Mouse (Mus musculus) MEL (cell line): ENCODE results near the gene Gphb5. TPM values are rescaled to one million over a fixed set of nuclear protein-coding genes. Genes with fewer than 3 reads are reported as not detected.

ENCODE experiments used
- DNase-seq: peaks from one replicate; pipeline ENCODE4 v3.0.0; 2011; ENCODE audit warnings: low read depth, low spot score
- H3K27ac ChIP-seq: 2 replicates; pipeline ENCODE4 v1.5.1; 2012; ENCODE audit warnings: low read depth, mild to moderate bottlenecking, control low read depth, low read length, moderate library complexity; ENCODE audit not compliant: control insufficient read depth
- H3K27me3 ChIP-seq, 2 experiments: fragments of 150-350 bp in 1 of 2; sonication (generic) in 1 of 2; 2 replicates each; pipeline ENCODE4 v1.6.1; 2012; ENCODE audit warnings: low read length in 2 of 2, mild to moderate bottlenecking in 2 of 2, improper control_type of control experiment in 1 of 2, moderate library complexity in 1 of 2; ENCODE audit not compliant: insufficient read depth in 2 of 2, control insufficient read depth in 1 of 2
- H3K36me3 ChIP-seq, 2 experiments: 2 replicates each; pipeline ENCODE4 v1.6.1; 2012 to 2014; ENCODE audit warnings: low read length in 2 of 2, improper control_type of control experiment in 1 of 2, inconsistent platforms in 1 of 2, mild to moderate bottlenecking in 1 of 2; ENCODE audit not compliant: insufficient read depth in 2 of 2, control insufficient read depth in 1 of 2
- H3K4me1 ChIP-seq, 2 experiments: fragments of 150-350 bp in 1 of 2; sonication (generic) in 1 of 2; 2 replicates each; pipeline ENCODE4 v1.6.1; 2012; ENCODE audit warnings: low read length in 2 of 2, improper control_type of control experiment in 1 of 2, mild to moderate bottlenecking in 1 of 2; ENCODE audit not compliant: insufficient read depth in 2 of 2, control insufficient read depth in 1 of 2
- H3K4me3 ChIP-seq, 2 experiments: fragments of 150-350 bp in 1 of 2; sonication (generic) in 1 of 2; 2 replicates each; pipeline ENCODE4 v1.5.1; 2012; ENCODE audit warnings: low read depth in 2 of 2, low read length in 2 of 2, mild to moderate bottlenecking in 2 of 2, moderate library complexity in 2 of 2, control low read depth in 1 of 2, improper control_type of control experiment in 1 of 2; ENCODE audit not compliant: control insufficient read depth in 1 of 2, insufficient read depth in 1 of 2
- H3K79me2 ChIP-seq: 2 replicates; pipeline ENCODE4 v1.6.1; 2012; ENCODE audit warnings: mild to moderate bottlenecking, low read length, moderate library complexity; ENCODE audit not compliant: control insufficient read depth, poor library complexity, insufficient read depth
- H3K9ac ChIP-seq: 2 replicates; pipeline ENCODE4 v1.6.1; 2012; ENCODE audit warnings: low read depth, mild to moderate bottlenecking, control low read depth, low read length, moderate library complexity; ENCODE audit not compliant: control insufficient read depth, poor library complexity, severe bottlenecking
- H3K9me3 ChIP-seq: fragments of 150-350 bp; sonication (generic); replicated peaks from 2 replicates; pipeline ENCODE4 v1.6.1; 2012; ENCODE audit warnings: mild to moderate bottlenecking, low read length, improper control_type of control experiment, moderate library complexity; ENCODE audit not compliant: insufficient read depth
- CHD2 ChIP-seq: IDR thresholded peaks from 2 replicates; pipeline ENCODE4 v1.6.1; 2011; ENCODE audit warnings: low read length, improper control_type of control experiment
- CTCF ChIP-seq, 3 experiments: IDR thresholded peaks in 2 of 3; conservative IDR thresholded peaks in 1 of 3; 2 replicates each; pipeline ENCODE4 v1.5.1; 2011 to 2012; ENCODE audit warnings: low read length in 3 of 3, low read depth in 2 of 3, mild to moderate bottlenecking in 2 of 3, improper control_type of control experiment in 1 of 3, inconsistent platforms in 1 of 3, mixed read lengths in 1 of 3, moderate library complexity in 1 of 3; ENCODE audit not compliant: control insufficient read depth in 1 of 3, insufficient read depth in 1 of 3, poor library complexity in 1 of 3, severe bottlenecking in 1 of 3
- E2F4 ChIP-seq: IDR thresholded peaks from 2 replicates; pipeline ENCODE4 v1.6.1; 2011; ENCODE audit warnings: low read depth, low read length, improper control_type of control experiment, borderline replicate concordance
- EP300 ChIP-seq, 2 experiments: IDR thresholded peaks; 2 replicates each; pipeline ENCODE4 v1.6.1; 2011; ENCODE audit warnings: improper control_type of control experiment in 2 of 2, low read length in 2 of 2, low read depth in 1 of 2, mild to moderate bottlenecking in 1 of 2
- GABPA ChIP-seq: IDR thresholded peaks from 2 replicates; pipeline ENCODE4 v1.6.1; 2012; ENCODE audit warnings: low read depth, mild to moderate bottlenecking, inconsistent platforms, low read length, improper control_type of control experiment, moderate library complexity
- GATA1 ChIP-seq: IDR thresholded peaks from 2 replicates; pipeline ENCODE4 v1.6.1; 2011; ENCODE audit warnings: low read depth, low read length, improper control_type of control experiment
- HCFC1 ChIP-seq: IDR thresholded peaks from 2 replicates; pipeline ENCODE4 v1.6.1; 2012; ENCODE audit warnings: low read depth, mild to moderate bottlenecking, inconsistent platforms, low read length, improper control_type of control experiment, moderate library complexity
- JUND ChIP-seq: IDR thresholded peaks from 2 replicates; pipeline ENCODE4 v1.6.1; 2011; ENCODE audit warnings: low read depth, mild to moderate bottlenecking, improper control_type of control experiment, low read length
- MAFK ChIP-seq: IDR thresholded peaks from 2 replicates; pipeline ENCODE4 v1.6.1; 2011; ENCODE audit warnings: low read depth, mild to moderate bottlenecking, low read length, improper control_type of control experiment, borderline replicate concordance
- MAZ ChIP-seq: IDR thresholded peaks from 2 replicates; pipeline ENCODE4 v1.6.1; 2012; ENCODE audit warnings: low read depth, mild to moderate bottlenecking, inconsistent platforms, low read length, improper control_type of control experiment
- MXI1 ChIP-seq: IDR thresholded peaks from 2 replicates; pipeline ENCODE4 v1.6.1; 2011; ENCODE audit warnings: mild to moderate bottlenecking, low read depth, low read length, improper control_type of control experiment
- MYB ChIP-seq: IDR thresholded peaks from 2 replicates; pipeline ENCODE4 v1.6.1; 2011; ENCODE audit warnings: mild to moderate bottlenecking, low read depth, low read length, improper control_type of control experiment
- MYC ChIP-seq: IDR thresholded peaks from 2 replicates; pipeline ENCODE4 v1.6.1; 2011; ENCODE audit warnings: low read depth, mild to moderate bottlenecking, low read length, improper control_type of control experiment, moderate library complexity
- NELFE ChIP-seq: IDR thresholded peaks from 2 replicates; pipeline ENCODE4 v1.6.1; 2011; ENCODE audit warnings: low read depth, low read length, improper control_type of control experiment
- RCOR1 ChIP-seq: IDR thresholded peaks from 2 replicates; pipeline ENCODE4 v1.6.1; 2012; ENCODE audit warnings: low read depth, mild to moderate bottlenecking, inconsistent platforms, low read length, improper control_type of control experiment
- SIN3A ChIP-seq: IDR thresholded peaks from 2 replicates; pipeline ENCODE4 v1.6.1; 2012; ENCODE audit warnings: low read length, improper control_type of control experiment, inconsistent platforms
- SMC3 ChIP-seq: IDR thresholded peaks from 2 replicates; pipeline ENCODE4 v1.6.1; 2011; ENCODE audit warnings: low read depth, low read length, improper control_type of control experiment
- TAL1 ChIP-seq: IDR thresholded peaks from 2 replicates; pipeline ENCODE4 v1.6.1; 2012; ENCODE audit warnings: mild to moderate bottlenecking, inconsistent platforms, low read length, moderate library complexity, mixed read lengths
- UBTF ChIP-seq: IDR thresholded peaks from 2 replicates; pipeline ENCODE4 v1.6.1; 2012; ENCODE audit warnings: low read depth, mild to moderate bottlenecking, inconsistent platforms, low read length, improper control_type of control experiment, moderate library complexity, borderline replicate concordance; ENCODE audit not compliant: insufficient read depth
- USF1 ChIP-seq: IDR thresholded peaks from 2 replicates; pipeline ENCODE4 v1.6.1; 2014; ENCODE audit warnings: low read depth, mild to moderate bottlenecking, inconsistent platforms, low read length, improper control_type of control experiment, moderate library complexity
- USF2 ChIP-seq, 2 experiments: IDR thresholded peaks; 2 replicates each; pipeline ENCODE4 v1.6.1; 2011 to 2012; ENCODE audit warnings: improper control_type of control experiment in 2 of 2, low read length in 2 of 2, borderline replicate concordance in 1 of 2, inconsistent platforms in 1 of 2, low read depth in 1 of 2, mild to moderate bottlenecking in 1 of 2; ENCODE audit not compliant: insufficient read depth in 1 of 2
- ZC3H11A ChIP-seq: IDR thresholded peaks from 2 replicates; pipeline ENCODE4 v1.6.1; 2012; ENCODE audit warnings: low read depth, mild to moderate bottlenecking, inconsistent platforms, low read length, improper control_type of control experiment
- ZKSCAN1 ChIP-seq: IDR thresholded peaks from 2 replicates; pipeline ENCODE4 v1.6.1; 2012; ENCODE audit warnings: low read depth, mild to moderate bottlenecking, inconsistent platforms, low read length, improper control_type of control experiment, moderate library complexity
- ZMIZ1 ChIP-seq: IDR thresholded peaks from 2 replicates; pipeline ENCODE4 v1.6.1; 2012; ENCODE audit warnings: low read depth, mild to moderate bottlenecking, inconsistent platforms, low read length, improper control_type of control experiment, moderate library complexity
- ZNF384 ChIP-seq: IDR thresholded peaks from 2 replicates; pipeline ENCODE4 v1.6.1; 2012; ENCODE audit warnings: low read depth, mild to moderate bottlenecking, inconsistent platforms, low read length, improper control_type of control experiment
- polyA plus RNA-seq, 2 experiments: library from polyadenylated mRNA; stranded (reverse) in 1 of 2; unstranded in 1 of 2; fragments of >175 nt in 1 of 2; fragments of >200 nt in 1 of 2; gene quantifications; 2 replicates each; pipeline versions ENCODE4 v1.2.1 to v1.2.4; 2012; ENCODE audit warnings: low replicate concordance in 2 of 2, low read depth in 1 of 2; ENCODE audit not compliant: insufficient read length in 2 of 2, insufficient read depth in 1 of 2, missing spikeins in 1 of 2
- total RNA-seq: library from RNA; depleted of rRNA; stranded (reverse); fragments of 300-350 nt; gene quantifications from 2 replicates; pipeline ENCODE4 v1.2.3, GENCODE M21; 2012

Gene Gphb5
- total and polyA plus RNA-seq, 3 experiments = not detected

GRCm38 (mm10) chr12:75397077-75397476, 19.5 kb downstream of the Gphb5 start:
- Histone ChIP-seq H3K4me1 (no peaks in the 10 kb centered on the region), H3K27ac (no peak overlapping the region)
- TF ChIP-seq USF1 = no peak
- no peak for TF ChIP-seq RCOR1
- TF ChIP-seq ZMIZ1 = no peak
- no peak for TF ChIP-seq EP300 (IDR thresholded peaks at IDR 0.05; ENCODE audit: low read depth in 1 of 2, low read length in 2 of 2)
- no peak for TF ChIP-seq UBTF
- TF ChIP-seq ZC3H11A = no peak
- TF ChIP-seq E2F4 = no peak
- no peak for TF ChIP-seq MYC
- TF ChIP-seq ZNF384 = no peak
- TF ChIP-seq MAFK = no peak
- no peak for TF ChIP-seq TAL1
- TF ChIP-seq GATA1 = no peak
- TF ChIP-seq, all 39 proteins: peak for 0
- no peak for DNase-seq
- no peak overlapping the region for H3K4me3 ChIP-seq
- H3K36me3 ChIP-seq = no peaks in the 10 kb centered on the region
- no peak overlapping the region for H3K9ac ChIP-seq
- H3K79me2 ChIP-seq = no peaks in the 10 kb centered on the region
- no peaks in the 10 kb centered on the region for H3K9me3 ChIP-seq
- H3K27me3 ChIP-seq = peaks cover 0 to 6% of the 10 kb centered on the region in 2 experiments; a peak in 3 of 4 replicates

- DNase-seq = no peak
- Histone ChIP-seq H3K79me2 (no peaks in the 10 kb centered on the region), H3K36me3 (no peaks in the 10 kb centered on the region), H3K4me3 (no peak overlapping the region), H3K27ac (no peak overlapping the region)
- TF ChIP-seq MYC = no peak
- no peak for TF ChIP-seq NELFE
- no peak for TF ChIP-seq CHD2
- no peak for TF ChIP-seq JUND
- TF ChIP-seq CTCF (IDR thresholded peaks at IDR 0.05 in 2 of 3, conservative IDR thresholded peaks at IDR 0.05 in 1 of 3; ENCODE audit: control insufficient read depth in 1 of 3, insufficient read depth in 1 of 3, low read depth in 2 of 3, low read length in 3 of 3, poor library complexity in 1 of 3, severe bottlenecking in 1 of 3) = no peak
- TF ChIP-seq RCOR1 = no peak
- no peak for TF ChIP-seq MAZ
- no peak for TF ChIP-seq TAL1
- no peak for TF ChIP-seq MXI1
- TF ChIP-seq SIN3A = no peak
- no peak for TF ChIP-seq SMC3
- TF ChIP-seq ZNF384 = no peak
- no peak for TF ChIP-seq GATA1
- TF ChIP-seq HCFC1 = no peak
- no peak for TF ChIP-seq GABPA
- no peak for TF ChIP-seq MYB
- TF ChIP-seq MAFK = no peak
- no peak for TF ChIP-seq USF2 (IDR thresholded peaks at IDR 0.05; ENCODE audit: borderline replicate concordance in 1 of 2, insufficient read depth in 1 of 2, low read depth in 1 of 2, low read length in 2 of 2)
- TF ChIP-seq E2F4 = no peak
- no peak for TF ChIP-seq ZKSCAN1
- TF ChIP-seq, all 39 proteins: peak for 0
- Histone ChIP-seq H3K9me3 (no peaks in the 10 kb centered on the region), H3K27me3 (peaks cover 0 to 4% of the 10 kb centered on the region in 2 experiments; a peak in 3 of 4 replicates), H3K9ac (no peak overlapping the region), H3K4me1 (no peaks in the 10 kb centered on the region)
These were observed 20.0 kb downstream of the Gphb5 start for GRCm38 (mm10) chr12:75396616-75397015.
